Mouse (Mus musculus) adipocyte (in vitro differentiated cells): ENCODE results near the gene Ets1.

Experiments used
- DNase-seq: peaks from one replicate; pipeline ENCODE4 v3.0.0-alpha.2; 2016; ENCODE audit warnings: low spot score

Ets1 gene

GRCm38 (mm10) chr9:32730656-32731590, 94.9 kb downstream of the Ets1 start:
- peak; percentile 57 for DNase-seq

GRCm38 (mm10) chr9:32731787-32732186, 95.8 kb downstream of the Ets1 start:
- DNase-seq, result no peak

GRCm38 (mm10) chr9:32735071-32735470, 99.0 kb downstream of the Ets1 start:
- DNase-seq, result no peak

GRCm38 (mm10) chr9:32736051-32736450, 100.0 kb downstream of the Ets1 start:
- DNase-seq, result no peak

DNA sequence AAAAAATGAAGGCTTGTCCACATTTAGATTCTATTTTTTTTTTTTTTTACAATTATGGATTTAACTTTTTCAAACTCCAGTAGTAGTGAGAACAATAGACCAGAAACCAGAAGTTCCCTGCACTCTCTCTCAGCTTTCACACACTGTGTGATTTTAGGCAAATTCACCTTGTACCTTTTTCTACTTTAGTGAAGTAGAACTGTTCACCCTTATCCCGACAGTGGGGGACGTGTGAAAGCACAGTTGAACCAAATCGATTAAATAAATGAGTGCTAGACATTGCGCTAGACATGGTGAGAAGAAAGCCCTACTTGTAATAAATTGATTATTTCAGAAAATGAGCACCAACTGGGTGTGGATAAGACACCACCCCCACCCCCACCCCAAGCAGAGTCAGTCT, 104.0 kb downstream of the Ets1 start:
- no peak for DNase-seq

GRCm38 (mm10) chr9:32740751-32741387, 104.8 kb downstream of the Ets1 start:
- no peak for DNase-seq

DNA sequence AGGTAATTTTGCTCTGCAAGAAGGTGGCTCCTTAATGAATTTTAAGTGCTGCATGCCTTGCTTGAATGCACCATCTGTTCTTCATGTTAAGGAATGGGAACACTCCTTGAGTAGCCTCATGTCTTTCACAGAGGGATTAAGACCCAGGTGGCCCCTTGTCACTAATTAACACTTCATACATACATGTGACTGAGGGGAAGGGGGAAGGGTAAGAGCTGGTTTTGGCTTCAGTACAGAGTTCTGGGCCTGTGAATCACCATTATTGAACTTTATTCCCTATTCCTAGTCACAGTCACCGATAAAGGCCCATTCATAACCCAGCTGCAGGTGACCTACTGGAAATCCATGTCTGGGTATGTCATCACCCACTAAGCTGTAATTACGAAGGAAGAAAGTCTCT, 105.7 kb downstream of the Ets1 start:
- peak; percentile 7 for DNase-seq

GRCm38 (mm10) chr9:32743157-32743556, 107.1 kb downstream of the Ets1 start:
- DNase-seq, result no peak

DNA sequence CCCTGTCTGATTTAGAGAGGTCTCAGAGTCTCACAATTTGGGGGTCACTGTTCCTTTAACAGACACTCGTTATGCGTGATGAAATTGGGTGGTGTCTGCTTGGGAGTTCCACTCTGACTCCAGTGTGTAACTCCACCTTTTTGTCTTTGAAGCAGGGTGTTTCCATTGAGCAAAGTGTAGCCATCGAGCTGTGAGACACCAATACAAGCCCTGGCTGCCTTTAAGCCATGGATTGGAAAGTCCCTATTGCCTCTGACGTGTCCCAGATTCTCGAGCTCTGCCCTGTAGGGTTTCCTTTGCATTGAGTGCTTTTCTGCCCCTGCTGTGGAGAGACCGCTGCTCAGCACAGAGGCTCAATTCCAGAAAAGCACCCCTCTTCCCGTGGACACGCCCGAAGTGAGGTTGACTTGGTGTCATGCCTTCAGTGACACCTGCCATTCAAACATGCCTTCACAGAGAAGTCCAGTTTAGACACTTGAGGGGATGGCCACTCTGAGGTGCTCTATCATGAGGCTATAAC, 107.7 kb downstream of the Ets1 start:
- DNase-seq, result no peak

DNA sequence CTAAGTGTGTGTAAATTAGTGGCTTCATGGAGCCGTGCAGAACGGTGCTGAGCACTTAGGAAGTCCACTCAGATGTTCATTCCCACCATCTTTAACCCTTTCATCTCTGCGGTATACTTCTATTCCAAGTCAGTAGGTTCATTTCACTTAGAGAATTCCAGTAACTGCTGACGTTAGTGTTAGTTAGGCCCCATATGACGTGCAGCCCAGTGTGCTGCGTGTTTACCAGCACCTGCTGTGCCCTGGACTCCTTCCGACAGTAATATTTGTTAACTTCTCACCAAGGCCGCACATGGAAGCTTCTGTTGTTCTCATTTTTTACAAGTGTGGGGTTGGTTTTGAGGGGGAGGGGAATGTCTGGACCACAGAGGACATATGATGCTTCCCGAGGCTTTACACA, 108.3 kb downstream of the Ets1 start:
- no peak for DNase-seq

GRCm38 (mm10) chr9:32745079-32745763, 109.2 kb downstream of the Ets1 start:
- no peak for DNase-seq

DNA sequence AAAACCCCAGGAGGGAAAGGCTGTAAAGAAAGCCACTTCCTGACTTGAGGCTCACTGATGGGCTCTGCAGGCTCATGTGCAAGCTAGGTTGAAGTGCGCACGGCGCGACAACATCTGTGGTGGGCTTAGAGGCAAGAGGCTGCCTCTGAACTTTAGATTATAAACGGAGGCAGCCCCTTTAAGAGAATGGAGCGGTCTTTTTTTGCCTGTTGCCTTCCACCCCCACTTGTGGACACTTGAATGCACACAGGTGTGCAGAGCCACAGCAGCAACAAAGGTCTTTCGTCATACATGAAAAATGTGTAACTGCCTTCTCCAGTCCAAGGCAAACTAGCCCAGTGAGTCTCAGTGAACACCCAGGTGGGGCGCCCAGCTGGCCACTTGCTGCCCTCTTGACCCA, 110.0 kb downstream of the Ets1 start:
- DNase-seq, result no peak

DNA sequence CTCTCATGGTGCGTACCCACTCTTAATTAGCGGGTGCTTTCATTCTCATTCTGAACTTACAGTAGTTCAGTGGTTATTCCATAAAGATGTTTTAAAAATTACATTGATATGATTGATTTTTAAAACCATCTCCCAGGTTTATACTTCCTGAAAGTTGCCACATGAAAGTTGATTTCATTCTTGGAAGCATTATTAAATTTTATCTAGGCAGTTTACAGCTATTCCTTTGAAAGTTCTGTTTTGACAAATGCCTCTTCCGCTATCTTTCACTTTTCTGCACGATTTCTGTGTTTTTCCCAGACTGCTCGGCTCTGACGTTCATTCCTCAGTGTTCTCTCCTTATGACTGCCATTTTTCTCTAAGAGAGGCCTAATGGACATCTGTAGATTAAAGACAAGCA, 110.6 kb downstream of the Ets1 start:
- DNase-seq, result no peak

- no peak for DNase-seq
These were observed 111.6 kb downstream of the Ets1 start for GRCm38 (mm10) chr9:32747624-32748023.

- DNase-seq, result no peak
These were observed 112.5 kb downstream of the Ets1 start for GRCm38 (mm10) chr9:32748552-32748951.

GRCm38 (mm10) chr9:32749721-32750480, 113.9 kb downstream of the Ets1 start:
- DNase-seq, result no peak

DNA sequence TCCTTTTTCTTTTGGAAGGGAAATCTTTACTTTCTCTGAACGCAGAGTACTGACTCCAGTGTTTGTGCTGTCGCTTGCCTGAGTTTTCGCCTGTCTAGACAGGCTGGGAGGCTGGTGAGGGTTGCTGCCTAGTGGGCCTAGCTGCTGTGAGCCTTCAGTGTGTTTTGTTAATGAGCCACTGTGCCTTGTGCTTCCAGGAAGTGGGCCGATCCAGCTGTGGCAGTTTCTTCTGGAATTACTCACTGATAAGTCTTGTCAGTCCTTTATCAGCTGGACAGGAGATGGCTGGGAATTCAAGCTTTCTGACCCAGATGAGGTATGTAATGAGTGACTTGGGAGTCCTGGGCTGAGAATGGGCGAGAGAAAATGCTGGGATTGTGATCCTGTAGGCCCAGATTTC, 116.6 kb downstream of the Ets1 start:
- DNase-seq, result no peak

DNA sequence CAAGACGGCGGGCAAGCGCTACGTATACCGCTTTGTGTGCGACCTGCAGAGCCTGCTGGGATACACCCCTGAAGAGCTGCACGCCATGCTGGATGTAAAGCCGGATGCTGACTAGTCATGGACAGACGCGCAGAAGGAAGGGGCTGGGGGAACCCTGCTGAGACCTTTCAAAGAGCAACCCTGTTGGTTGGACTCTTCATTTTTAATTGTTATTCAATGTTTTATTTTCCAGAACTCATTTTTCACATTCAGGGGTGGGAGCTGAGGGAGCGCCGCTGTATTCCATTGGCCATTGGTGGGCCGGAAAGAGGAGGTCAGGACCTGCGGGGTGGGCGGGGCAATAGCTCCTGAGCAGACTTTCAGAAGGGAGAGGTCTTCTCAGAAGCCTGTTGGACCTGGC, 118.3 kb downstream of the Ets1 start:
- no peak for DNase-seq

DNA sequence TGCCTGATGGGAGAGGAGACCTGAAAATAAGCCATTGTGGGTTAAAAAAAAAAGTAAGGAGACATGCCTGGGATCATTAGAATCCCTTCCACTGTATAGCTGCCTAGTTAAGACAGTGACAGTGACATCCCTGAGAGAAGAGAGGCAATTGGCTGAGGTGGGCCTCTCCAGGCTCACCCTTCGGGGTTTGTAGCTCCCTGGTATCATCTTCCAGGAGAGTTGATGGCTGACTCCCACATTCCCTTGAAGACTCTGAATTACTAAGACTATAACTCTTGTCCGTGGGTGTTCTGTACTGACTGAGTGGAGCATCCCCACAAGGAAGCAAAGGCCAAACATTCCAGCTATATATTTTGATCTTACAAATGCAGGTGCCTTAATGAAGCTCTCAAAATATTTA, 120.0 kb downstream of the Ets1 start:
- no peak for DNase-seq

GRCm38 (mm10) chr9:32758280-32758905, 122.4 kb downstream of the Ets1 start:
- no peak for DNase-seq

- DNase-seq, result no peak
These were observed 124.7 kb downstream of the Ets1 start for GRCm38 (mm10) chr9:32760649-32761157.
